In genomic region chr11:101610445-101610844, GRCm38 (mm10) we compare ENCODE assay signal across 16 mouse cellular contexts. TPM values are rescaled to one million over a fixed set of nuclear protein-coding genes. Genes with fewer than 3 reads are reported as not detected.
DNase-seq lines count a peak whose midpoint lies in the region; ATAC-seq and TF ChIP-seq lines count a peak whose summit lies in the region.
"Had no signal": no experiment of that assay in that cellular context is flagged by ENCODE, and none has a peak within 500 bp of the region (broad histone marks: within the 10 kb centered on the region; RNA-seq: fewer than 3 reads in every experiment).

No protein-coding gene starts in this region.

- ATAC-seq in heart, embryonic 14.5 days (ENCODE audit: insufficient number of reproducible peaks, insufficient read depth, low FRiP score, low read depth), result peak; percentile 59; the same call in 1 of the 2 replicates
- ATAC-seq in liver, embryonic 14.5 days (ENCODE audit: insufficient read depth), result no peak
- ATAC-seq: lung, postnatal 0 days had no signal

- H3K36me3 ChIP-seq in heart, embryonic 14.5 days (ENCODE audit: control insufficient read depth, insufficient read depth, low read length), result no peaks in the 10 kb centered on the region
- H3K36me3 ChIP-seq in ES-Bruce4 (ENCODE audit: control insufficient read depth, insufficient read depth, low read length, poor library complexity, severe bottlenecking), result no peaks in the 10 kb centered on the region
- no peaks in the 10 kb centered on the region for H3K36me3 ChIP-seq in liver, embryonic 14.5 days (replicated peaks; ENCODE audit: control insufficient read depth, insufficient read depth, low read depth)

- H3K4me2 ChIP-seq in heart, embryonic 14.5 days (ENCODE audit: low read length), result peak overlapping the region; percentile 59
- peak overlapping the region; percentile 28; the same call in 1 of the 2 replicates for H3K4me2 ChIP-seq in liver, embryonic 14.5 days (ENCODE audit: low read depth)

- H3K27me3 ChIP-seq in heart, embryonic 14.5 days (ENCODE audit: control insufficient read depth, insufficient read depth, low read length), result no peaks in the 10 kb centered on the region
- H3K27me3 ChIP-seq in ES-Bruce4 (ENCODE audit: control insufficient read depth, insufficient read depth, low read length, poor library complexity, severe bottlenecking), result no peaks in the 10 kb centered on the region
- H3K27me3 ChIP-seq in liver, embryonic 14.5 days (ENCODE audit: control insufficient read depth, insufficient read depth, low read length), result no peaks in the 10 kb centered on the region

- peaks cover 7 to 15% of the 10 kb centered on the region in 2 experiments; a peak in 3 of 4 replicates for H3K4me1 ChIP-seq in heart, embryonic 14.5 days (ENCODE audit: control insufficient read depth in 2 of 2, insufficient read depth in 2 of 2, low read length in 2 of 2)
- peaks cover 4% of the 10 kb centered on the region for H3K4me1 ChIP-seq in ES-Bruce4 (ENCODE audit: control insufficient read depth, insufficient read depth, low read length)
- peaks cover 6 to 21% of the 10 kb centered on the region in 2 experiments for H3K4me1 ChIP-seq in liver, embryonic 14.5 days (replicated peaks; ENCODE audit: control insufficient read depth in 2 of 2, insufficient read depth in 2 of 2, low read length in 1 of 2)

- H3K9ac ChIP-seq in heart, embryonic 14.5 days (ENCODE audit: low read length), result no peak overlapping the region
- H3K9ac ChIP-seq in ES-Bruce4 (ENCODE audit: low read depth, poor library complexity, severe bottlenecking), result peak overlapping the region; percentile 3; the same call in 1 of the 2 replicates
- no peak overlapping the region for H3K9ac ChIP-seq in liver, embryonic 14.5 days (replicated peaks)

- WGBS in heart, embryonic 14.5 days, result 3% methylated on average over 11 of the region's 11 CpGs
- 12% methylated on average over 11 of the region's 11 CpGs for WGBS in liver, embryonic 14.5 days (ENCODE audit: insufficient replicate concordance)

- intact Hi-C loops in heart, postnatal 10 days (cut with DNase I), result no loop called here

- no peak for TF ChIP-seq CTCF in ES-Bruce4 (IDR thresholded peaks at IDR 0.05; ENCODE audit: low read depth, low read length)
- TF ChIP-seq CTCF in liver, embryonic 14.5 days (IDR thresholded peaks at IDR 0.05; ENCODE audit: low read depth), result no peak

- no peak overlapping the region for H3K4me3 ChIP-seq in heart, embryonic 14.5 days (ENCODE audit: control insufficient read depth in 1 of 2, insufficient read depth in 1 of 2, low read depth in 1 of 2, low read length in 2 of 2)
- H3K4me3 ChIP-seq in ES-Bruce4 (ENCODE audit: low read depth, low read length), result peak overlapping the region; percentile 49
- H3K4me3 ChIP-seq in liver, embryonic 14.5 days (ENCODE audit: insufficient read depth in 1 of 2, low read depth in 2 of 2, low read length in 2 of 2), result no peak overlapping the region

- TF ChIP-seq POLR2A in ES-Bruce4 (IDR thresholded peaks at IDR 0.05; ENCODE audit: insufficient read depth, low read length), result no peak

- TF ChIP-seq EP300 in ES-Bruce4 (IDR thresholded peaks at IDR 0.05; ENCODE audit: insufficient read depth, low read depth, low read length), result no peak
- no peak for TF ChIP-seq EP300 in liver, embryonic 14.5 days (IDR thresholded peaks at IDR 0.05; ENCODE audit: low read depth)

- H3K9me3 ChIP-seq in heart, embryonic 14.5 days (ENCODE audit: control insufficient read depth, low read length), result no peaks in the 10 kb centered on the region
- H3K9me3 ChIP-seq in ES-Bruce4 (replicated peaks; ENCODE audit: control insufficient read depth, insufficient read depth, low read length, poor library complexity, severe bottlenecking), result no peaks in the 10 kb centered on the region
- no peaks in the 10 kb centered on the region for H3K9me3 ChIP-seq in liver, embryonic 14.5 days (ENCODE audit: control insufficient read depth, low read length)

- no peak overlapping the region for H3K27ac ChIP-seq in heart, embryonic 14.5 days (replicated peaks in 1 of 2; ENCODE audit: control insufficient read depth in 1 of 2, insufficient read depth in 1 of 2, low read depth in 2 of 2, low read length in 2 of 2)
- H3K27ac ChIP-seq in ES-Bruce4 (ENCODE audit: insufficient read depth, low read length), result no peak overlapping the region
- no peak overlapping the region for H3K27ac ChIP-seq in liver, embryonic 14.5 days

- no peak for DNase-seq in heart, postnatal 10 days
- DNase-seq in ZHBTc4 (ENCODE audit: low read depth, low spot score), result peak; percentile 81
- DNase-seq in liver, embryonic 14.5 days (ENCODE audit: low read depth in 3 of 3, low spot score in 3 of 3), result no peak
- no peak for DNase-seq in spleen, adult 18-20 months
- DNase-seq in natural killer cell, adult 2 months (ENCODE audit: low spot score in 2 of 2), result no peak
- no peak for DNase-seq in adrenal gland, postnatal 4 days (ENCODE audit: low spot score in 2 of 2)
- DNase-seq: cerebellum, postnatal 25 days; kidney, adult 8-10 months; left cerebral cortex, postnatal 4 days had no signal

RNA-seq across cellular contexts. Expression of gene Gm11634, which starts 11.4 kb away (rescaled TPM):
- polyA plus RNA-seq in heart, embryonic 14.5 days (2014; fragmentation: Nextera tagmentation; extraction: Ambion mirVana), result not detected in 2 replicates
- total RNA-seq in heart, postnatal 10 days (2021), result not detected
- polyA plus RNA-seq in ES-Bruce4 (2011; ENCODE audit: insufficient read depth, insufficient read length, low read depth, missing spikeins), result not detected in 2 replicates
- not detected in 2 replicates for polyA plus RNA-seq in liver, embryonic 14.5 days (2012; rRNA removed)
- polyA plus RNA-seq in liver, embryonic 14.5 days (2014; fragmentation: Nextera tagmentation; extraction: Ambion mirVana), result not detected in 2 replicates
- not detected for total RNA-seq in adrenal gland, postnatal 4 days (2021)
- total RNA-seq: hematopoietic stem cell, adult 5-6 weeks; layer of hippocampus, postnatal 10 days; left cerebral cortex, postnatal 4 days; midbrain, postnatal 0 days; neutrophil, adult 5-6 weeks had no signal
- polyA plus RNA-seq: lung, postnatal 0 days; midbrain, postnatal 0 days had no signal

RNA-seq across cellular contexts. Expression of gene Rdm1, which starts 16.6 kb away (rescaled TPM):
- 42.4 and 48.4 TPM in 2 replicates for polyA plus RNA-seq in heart, embryonic 14.5 days (2014; fragmentation: Nextera tagmentation; extraction: Ambion mirVana)
- total RNA-seq in heart, postnatal 10 days (2021), result 10 to 100 TPM; 34.4 to 36.9 TPM
- 57.4 and 64.0 TPM in 2 replicates for polyA plus RNA-seq in ES-Bruce4 (2011; ENCODE audit: insufficient read depth, insufficient read length, low read depth, missing spikeins)
- 3.8 and 5.7 TPM in 2 replicates for polyA plus RNA-seq in liver, embryonic 14.5 days (2012; rRNA removed)
- 9.4 and 10.4 TPM in 2 replicates for polyA plus RNA-seq in liver, embryonic 14.5 days (2014; fragmentation: Nextera tagmentation; extraction: Ambion mirVana)
- total RNA-seq in adrenal gland, postnatal 4 days (2021), result 10 to 100 TPM; 29.1 to 33.0 TPM

RNA-seq across cellular contexts. Expression of gene Tmem106a, which starts 28.4 kb away (rescaled TPM):
- polyA plus RNA-seq in heart, embryonic 14.5 days (2014; fragmentation: Nextera tagmentation; extraction: Ambion mirVana), result 3.6 and 4.1 TPM in 2 replicates
- 1 to 10 TPM; 3.1 to 4.2 TPM for total RNA-seq in heart, postnatal 10 days (2021)
- polyA plus RNA-seq in ES-Bruce4 (2011; ENCODE audit: insufficient read depth, insufficient read length, low read depth, missing spikeins), result 5.8 and 9.2 TPM in 2 replicates
- 5.7 and 7.3 TPM in 2 replicates for polyA plus RNA-seq in liver, embryonic 14.5 days (2012; rRNA removed)
- 5.4 and 7.5 TPM in 2 replicates for polyA plus RNA-seq in liver, embryonic 14.5 days (2014; fragmentation: Nextera tagmentation; extraction: Ambion mirVana)
- 10 to 100 TPM; 19.2 to 21.0 TPM for total RNA-seq in adrenal gland, postnatal 4 days (2021)

RNA-seq across cellular contexts. Expression of gene Arl4d, which starts 54.9 kb away (rescaled TPM):
- 6.2 and 6.7 TPM in 2 replicates for polyA plus RNA-seq in heart, embryonic 14.5 days (2014; fragmentation: Nextera tagmentation; extraction: Ambion mirVana)
- 10 to 100 TPM; 22.6 to 27.5 TPM for total RNA-seq in heart, postnatal 10 days (2021)
- polyA plus RNA-seq in ES-Bruce4 (2011; ENCODE audit: insufficient read depth, insufficient read length, low read depth, missing spikeins), result 5.1 and 5.3 TPM in 2 replicates
- 0.48 and 0.84 TPM in 2 replicates for polyA plus RNA-seq in liver, embryonic 14.5 days (2012; rRNA removed)
- 0.46 and 0.72 TPM in 2 replicates for polyA plus RNA-seq in liver, embryonic 14.5 days (2014; fragmentation: Nextera tagmentation; extraction: Ambion mirVana)
- total RNA-seq in adrenal gland, postnatal 4 days (2021), result 10 to 100 TPM in 1 of 2 experiments, 1 to 10 TPM in 1; 9.9 to 10.4 TPM

RNA-seq across cellular contexts. Expression of gene Nbr1, which starts 58.5 kb away (rescaled TPM):
- polyA plus RNA-seq in heart, embryonic 14.5 days (2014; fragmentation: Nextera tagmentation; extraction: Ambion mirVana), result 62.6 and 70.0 TPM in 2 replicates
- total RNA-seq in heart, postnatal 10 days (2021), result 100 to 1,000 TPM; 100 TPM
- polyA plus RNA-seq in ES-Bruce4 (2011; ENCODE audit: insufficient read depth, insufficient read length, low read depth, missing spikeins), result 245 and 262 TPM in 2 replicates
- polyA plus RNA-seq in liver, embryonic 14.5 days (2012; rRNA removed), result 20.0 and 24.9 TPM in 2 replicates
- 28.9 and 33.8 TPM in 2 replicates for polyA plus RNA-seq in liver, embryonic 14.5 days (2014; fragmentation: Nextera tagmentation; extraction: Ambion mirVana)
- 100 to 1,000 TPM; 167 to 227 TPM for total RNA-seq in adrenal gland, postnatal 4 days (2021)
